Mouse (Mus musculus) small intestine, adult 2 months (tissue): ENCODE results near the gene Ptn.

Source experiments
- CTCF ChIP-seq: fragments of 200-500 bp; IDR thresholded peaks from 2 replicates; pipeline ENCODE4 v1.5.1; 2012; ENCODE audit warnings: low read depth, mild to moderate bottlenecking, control low read depth, inconsistent platforms, low read length, moderate library complexity, mixed read lengths; ENCODE audit not compliant: insufficient replicate concordance, insufficient read length; ENCODE audit errors: extremely low read depth
- POLR2A ChIP-seq: fragments of 200-500 bp; IDR thresholded peaks from 2 replicates; pipeline ENCODE4 v1.6.1; 2012; ENCODE audit warnings: low read depth, mild to moderate bottlenecking, control low read depth, inconsistent platforms, low read length, moderate library complexity

GRCm38 (mm10) chr6:36752887-36753286 lies 57.1 kb downstream of the Ptn start:
- TF ChIP-seq CTCF (no peak), POLR2A (no peak)
